Mouse (Mus musculus): ENCODE measurements around the gene Slc8a3.

Gene Slc8a3

GRCm38 (mm10) chr12:81159947-81160346 is 173.0 kb downstream of the Slc8a3 start:
- no peaks in the 10 kb centered on the region for H3K4me1 ChIP-seq (replicated peaks; ENCODE audit: low read depth, low read length)
- H3K4me3 ChIP-seq (replicated peaks; ENCODE audit: low read length) = no peak overlapping the region
- H3K27me3 ChIP-seq (ENCODE audit: insufficient read depth, low read length) = no peaks in the 10 kb centered on the region
- H3K9me3 ChIP-seq (ENCODE audit: low read length) = peaks cover 8% of the 10 kb centered on the region; the same call in 1 of the 2 replicates
- no peak for TF ChIP-seq NANOG (IDR thresholded peaks at IDR 0.05; ENCODE audit: borderline replicate concordance, low read length)
- no peak for TF ChIP-seq POU5F1 (IDR thresholded peaks at IDR 0.05; ENCODE audit: borderline replicate concordance, low read length)
- no peak for TF ChIP-seq CTCF (conservative IDR thresholded peaks at IDR 0.05; ENCODE audit: low read length)
- H3K36me3 ChIP-seq (ENCODE audit: insufficient read depth, low read length) = peaks cover 32% of the 10 kb centered on the region

DNA sequence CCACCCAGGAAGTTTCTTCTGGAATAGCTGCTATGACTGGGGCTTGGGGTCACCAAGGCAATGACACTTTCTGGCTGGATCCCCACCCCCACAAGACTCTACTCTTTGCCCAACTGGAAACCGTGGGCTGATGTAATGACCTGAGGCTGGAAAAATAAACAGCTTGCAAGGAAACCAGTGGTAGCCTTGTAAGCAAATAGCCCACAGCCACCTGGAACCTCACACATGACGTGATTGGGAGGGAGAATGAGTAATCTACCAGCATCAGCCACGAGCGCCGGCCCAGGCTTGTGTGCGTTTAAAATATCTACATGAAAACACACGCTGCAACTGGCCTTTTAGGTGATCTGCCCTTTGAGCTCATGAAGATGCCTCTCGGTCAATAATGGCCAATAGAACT is 176.1 kb downstream of the Slc8a3 start:
- Histone ChIP-seq H3K4me1 (replicated peaks; ENCODE audit: low read depth, low read length) (no peaks in the 10 kb centered on the region), H3K36me3 (ENCODE audit: insufficient read depth, low read length) (peaks cover 58% of the 10 kb centered on the region), H3K9me3 (ENCODE audit: low read length) (peaks cover 8% of the 10 kb centered on the region; the same call in 1 of the 2 replicates), H3K27me3 (ENCODE audit: insufficient read depth, low read length) (no peaks in the 10 kb centered on the region), H3K4me3 (replicated peaks; ENCODE audit: low read length) (no peak overlapping the region)
- no peak for TF ChIP-seq NANOG (IDR thresholded peaks at IDR 0.05; ENCODE audit: borderline replicate concordance, low read length)
- TF ChIP-seq CTCF (conservative IDR thresholded peaks at IDR 0.05; ENCODE audit: low read length) = no peak
- no peak for TF ChIP-seq POU5F1 (IDR thresholded peaks at IDR 0.05; ENCODE audit: borderline replicate concordance, low read length)

GRCm38 (mm10) chr12:81155675-81156074 is 177.3 kb downstream of the Slc8a3 start:
- TF ChIP-seq NANOG (IDR thresholded peaks at IDR 0.05; ENCODE audit: borderline replicate concordance, low read length) (no peak), CTCF (conservative IDR thresholded peaks at IDR 0.05; ENCODE audit: low read length) (no peak), POU5F1 (IDR thresholded peaks at IDR 0.05; ENCODE audit: borderline replicate concordance, low read length) (no peak)
- no peak overlapping the region for H3K4me3 ChIP-seq (replicated peaks; ENCODE audit: low read length)
- H3K4me1 ChIP-seq (replicated peaks; ENCODE audit: low read depth, low read length) = no peaks in the 10 kb centered on the region
- peaks cover 8% of the 10 kb centered on the region; the same call in 1 of the 2 replicates for H3K9me3 ChIP-seq (ENCODE audit: low read length)
- H3K27me3 ChIP-seq (ENCODE audit: insufficient read depth, low read length) = no peaks in the 10 kb centered on the region
- H3K36me3 ChIP-seq (ENCODE audit: insufficient read depth, low read length) = peaks cover 59% of the 10 kb centered on the region

- Histone ChIP-seq H3K4me3 (replicated peaks; ENCODE audit: low read length) (no peak overlapping the region), H3K27me3 (ENCODE audit: insufficient read depth, low read length) (no peaks in the 10 kb centered on the region), H3K36me3 (ENCODE audit: insufficient read depth, low read length) (peaks cover 48% of the 10 kb centered on the region), H3K9me3 (ENCODE audit: low read length) (peaks cover 8% of the 10 kb centered on the region; the same call in 1 of the 2 replicates), H3K4me1 (replicated peaks; ENCODE audit: low read depth, low read length) (no peaks in the 10 kb centered on the region)
- TF ChIP-seq NANOG (IDR thresholded peaks at IDR 0.05; ENCODE audit: borderline replicate concordance, low read length) (no peak), CTCF (conservative IDR thresholded peaks at IDR 0.05; ENCODE audit: low read length) (no peak), POU5F1 (IDR thresholded peaks at IDR 0.05; ENCODE audit: borderline replicate concordance, low read length) (no peak)
Measured at GRCm38 (mm10) chr12:81152082-81152481, 180.9 kb downstream of the Slc8a3 start.

DNA sequence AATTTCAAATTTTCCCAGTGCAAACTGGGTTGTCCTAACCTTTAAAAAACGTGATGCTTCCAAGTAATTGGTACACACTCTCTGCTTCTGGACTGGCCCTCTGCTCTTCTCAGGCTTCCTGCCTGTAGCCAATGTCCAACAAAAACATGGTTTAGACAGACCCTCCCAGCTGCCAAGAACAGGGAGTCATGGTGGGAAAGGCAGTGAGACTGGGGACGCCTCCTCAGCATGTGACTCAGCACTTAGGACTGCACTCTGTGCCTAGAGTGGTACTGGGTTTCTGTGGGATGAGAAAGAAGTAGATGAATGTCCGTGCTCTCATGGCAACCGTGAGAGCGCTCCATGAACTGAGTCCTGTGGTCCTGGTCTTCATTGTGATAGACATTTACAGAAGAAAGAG is 182.1 kb downstream of the Slc8a3 start:
- TF ChIP-seq NANOG (IDR thresholded peaks at IDR 0.05; ENCODE audit: borderline replicate concordance, low read length) = no peak
- TF ChIP-seq POU5F1 (IDR thresholded peaks at IDR 0.05; ENCODE audit: borderline replicate concordance, low read length) = no peak
- no peak for TF ChIP-seq CTCF (conservative IDR thresholded peaks at IDR 0.05; ENCODE audit: low read length)
- H3K27me3 ChIP-seq (ENCODE audit: insufficient read depth, low read length) = no peaks in the 10 kb centered on the region
- H3K36me3 ChIP-seq (ENCODE audit: insufficient read depth, low read length) = peaks cover 41% of the 10 kb centered on the region
- no peak overlapping the region for H3K4me3 ChIP-seq (replicated peaks; ENCODE audit: low read length)
- H3K4me1 ChIP-seq (replicated peaks; ENCODE audit: low read depth, low read length) = no peaks in the 10 kb centered on the region
- peaks cover 8% of the 10 kb centered on the region; the same call in 1 of the 2 replicates for H3K9me3 ChIP-seq (ENCODE audit: low read length)

GRCm38 (mm10) chr12:81147956-81148355 is 185.0 kb downstream of the Slc8a3 start:
- Histone ChIP-seq H3K9me3 (ENCODE audit: low read length) (no peaks in the 10 kb centered on the region), H3K4me3 (replicated peaks; ENCODE audit: low read length) (no peak overlapping the region), H3K36me3 (ENCODE audit: insufficient read depth, low read length) (peaks cover 12% of the 10 kb centered on the region), H3K27me3 (ENCODE audit: insufficient read depth, low read length) (no peaks in the 10 kb centered on the region), H3K4me1 (replicated peaks; ENCODE audit: low read depth, low read length) (no peaks in the 10 kb centered on the region)
- TF ChIP-seq POU5F1 (IDR thresholded peaks at IDR 0.05; ENCODE audit: borderline replicate concordance, low read length) = no peak
- no peak for TF ChIP-seq CTCF (conservative IDR thresholded peaks at IDR 0.05; ENCODE audit: low read length)
- no peak for TF ChIP-seq NANOG (IDR thresholded peaks at IDR 0.05; ENCODE audit: borderline replicate concordance, low read length)

All from E14TG2a.4 (cell line).